Mouse (Mus musculus): Measurements from ENCODE around the gene Smim24. TPM values are rescaled to one million over a fixed set of nuclear protein-coding genes. Genes with fewer than 3 reads are reported as not detected.

Gene Smim24
- polyA plus RNA-seq, 1 experiment from 2014 or later: 1.4 TPM

- Histone ChIP-seq H3K27me3 (replicated peaks) (peaks cover 4% of the 10 kb centered on the region), H3K4me1 (peaks cover 43% of the 10 kb centered on the region), H3K4me3 (no peak overlapping the region), H3K36me3 (replicated peaks) (no peaks in the 10 kb centered on the region), H3K9ac (no peak overlapping the region), H3K27ac (no peak overlapping the region), H3K4me2 (no peak overlapping the region), H3K9me3 (no peaks in the 10 kb centered on the region)
- WGBS: 11% methylated on average over 25 of the region's 25 CpGs
- no peak for ATAC-seq (replicated peaks)
Measured at GRCm38 (mm10) chr10:81424246-81425051, 31.6 kb downstream of the Smim24 start.

DNA sequence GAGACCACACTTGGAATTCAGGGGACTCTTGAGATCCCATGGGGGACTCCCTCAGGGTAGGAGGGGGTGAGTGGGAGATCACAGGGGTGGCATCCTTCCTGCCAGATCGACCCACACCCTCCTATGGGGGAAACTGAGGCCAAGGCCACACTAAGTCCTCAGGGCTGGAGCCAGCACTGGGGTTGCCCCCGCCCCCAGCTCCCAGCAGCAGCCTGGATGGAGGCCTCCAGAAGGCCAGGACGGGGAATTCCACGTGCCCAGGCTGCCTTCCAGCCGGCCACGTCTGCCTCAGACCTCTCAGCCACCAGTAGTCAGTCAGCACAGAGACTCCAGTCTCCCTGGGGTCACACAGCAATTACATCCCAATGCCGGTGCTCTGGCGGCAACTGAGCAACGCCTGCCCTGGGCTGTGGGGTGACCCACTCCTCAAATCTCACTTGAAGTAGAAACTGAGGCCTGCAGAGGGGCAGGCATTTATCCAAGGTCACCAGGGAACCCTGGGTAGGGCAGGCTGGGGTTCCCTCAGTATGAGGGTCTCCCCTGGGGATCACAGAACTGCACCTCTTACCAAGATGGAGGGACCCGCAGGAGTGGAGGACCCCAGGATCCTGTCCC lies 32.5 kb downstream of the Smim24 start:
- H3K9me3 ChIP-seq: no peaks in the 10 kb centered on the region
- 35% methylated on average over 10 of the region's 10 CpGs for WGBS
- H3K9ac ChIP-seq: no peak overlapping the region
- H3K27me3 ChIP-seq (replicated peaks): peaks cover 4% of the 10 kb centered on the region
- no peaks in the 10 kb centered on the region for H3K36me3 ChIP-seq (replicated peaks)
- H3K4me3 ChIP-seq: no peak overlapping the region
- H3K4me2 ChIP-seq: peak overlapping the region; percentile 61; the same call in 1 of the 2 replicates
- ATAC-seq (replicated peaks): no peak
- H3K4me1 ChIP-seq: peaks cover 46% of the 10 kb centered on the region
- no peak overlapping the region for H3K27ac ChIP-seq

- Histone ChIP-seq H3K36me3 (replicated peaks) (no peaks in the 10 kb centered on the region), H3K27ac (no peak overlapping the region)
Measured at GRCm38 (mm10) chr10:81426081-81426671, 33.3 kb downstream of the Smim24 start.

GRCm38 (mm10) chr10:81426897-81427296 lies 34.0 kb downstream of the Smim24 start:
- Histone ChIP-seq H3K27ac (no peak overlapping the region), H3K4me3 (peak overlapping the region; percentile 30), H3K4me1 (peaks cover 56% of the 10 kb centered on the region), H3K27me3 (replicated peaks) (peaks cover 4% of the 10 kb centered on the region), H3K9ac (peak overlapping the region; percentile 40), H3K4me2 (peak overlapping the region; percentile 61), H3K9me3 (no peaks in the 10 kb centered on the region), H3K36me3 (replicated peaks) (no peaks in the 10 kb centered on the region)
- ATAC-seq (replicated peaks): no peak
- WGBS: 1% methylated on average over 36 of the region's 38 CpGs

More at GRCm38 (mm10) chr10:81426081-81426671, 33.3 kb downstream of the Smim24 start:
- Histone ChIP-seq H3K27me3 (replicated peaks) (peaks cover 4% of the 10 kb centered on the region), H3K4me2 (peak overlapping the region; percentile 61), H3K4me1 (peaks cover 49% of the 10 kb centered on the region), H3K9me3 (no peaks in the 10 kb centered on the region), H3K4me3 (peak overlapping the region; percentile 30), H3K9ac (peak overlapping the region; percentile 40)
- WGBS: under 1% methylated on average over 14 of the region's 33 CpGs
- ATAC-seq (replicated peaks): no peak

DNA sequence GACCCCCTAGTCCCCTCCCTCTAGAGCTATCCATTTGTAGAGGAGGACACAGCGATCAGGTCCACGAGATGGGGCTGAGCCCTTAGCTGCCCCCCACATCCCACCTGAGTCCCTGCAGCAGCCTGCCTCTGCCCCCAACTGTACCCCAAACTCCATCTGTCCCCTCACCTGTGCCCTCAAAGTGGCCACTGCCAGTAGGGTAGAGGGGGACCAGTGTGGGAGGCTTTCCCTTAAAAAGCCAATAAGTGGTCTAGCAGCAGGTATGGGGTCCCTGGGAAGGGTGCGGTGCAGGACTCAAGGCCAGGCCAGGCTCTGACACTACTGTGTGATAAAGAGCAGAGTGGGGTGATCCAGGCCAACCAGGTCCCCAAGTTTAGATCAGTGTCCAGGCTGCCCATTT lies 34.5 kb downstream of the Smim24 start:
- no peak for ATAC-seq (replicated peaks)
- Histone ChIP-seq H3K4me1 (peaks cover 57% of the 10 kb centered on the region), H3K36me3 (replicated peaks) (no peaks in the 10 kb centered on the region), H3K27me3 (replicated peaks) (peaks cover 4% of the 10 kb centered on the region), H3K27ac (no peak overlapping the region), H3K9ac (peak overlapping the region; percentile 40; the same call in 1 of the 2 replicates), H3K9me3 (no peaks in the 10 kb centered on the region), H3K4me2 (peak overlapping the region; percentile 61), H3K4me3 (peak overlapping the region; percentile 30)
- 39% methylated on average over 3 of the region's 3 CpGs for WGBS

DNA sequence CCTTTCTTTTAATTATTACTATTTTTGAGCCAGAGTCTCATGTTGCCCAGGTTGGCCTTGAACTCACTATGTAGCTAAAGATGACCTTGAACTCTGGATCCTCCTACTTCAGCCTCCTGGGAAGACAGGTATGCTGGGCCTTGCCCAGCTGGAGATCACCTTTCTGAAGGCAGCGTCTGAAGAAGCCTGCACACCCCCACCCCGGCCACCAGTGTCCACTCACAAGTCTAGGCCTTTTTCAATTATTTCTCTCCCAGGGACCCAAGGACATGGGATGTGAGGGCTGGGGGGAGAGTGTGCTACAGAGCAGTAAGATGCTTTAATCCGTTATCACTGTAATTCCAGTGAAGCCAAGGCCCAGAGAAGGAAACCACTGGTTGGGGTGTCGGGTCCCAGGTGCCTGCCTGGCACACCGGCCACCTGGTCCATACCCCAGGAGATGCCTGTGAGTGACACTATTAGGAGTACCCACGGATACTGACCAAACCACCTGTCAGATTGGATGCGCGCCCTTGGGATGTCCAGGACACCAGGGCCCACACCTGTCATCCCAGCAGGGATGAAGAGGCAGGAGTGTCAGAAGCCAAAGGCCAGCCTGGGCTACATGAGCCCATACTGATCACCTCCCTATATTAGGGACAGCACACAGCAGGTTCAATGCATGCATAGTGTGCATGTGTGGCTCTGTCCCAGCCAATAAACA lies 35.1 kb downstream of the Smim24 start:
- Histone ChIP-seq H3K27me3 (replicated peaks) (peaks cover 4% of the 10 kb centered on the region), H3K4me1 (peaks cover 61% of the 10 kb centered on the region), H3K27ac (no peak overlapping the region), H3K9ac (no peak overlapping the region), H3K9me3 (no peaks in the 10 kb centered on the region), H3K4me2 (no peak overlapping the region), H3K4me3 (no peak overlapping the region), H3K36me3 (replicated peaks) (no peaks in the 10 kb centered on the region)
- 75% methylated on average over 8 of the region's 8 CpGs for WGBS
- no peak for ATAC-seq (replicated peaks)

GRCm38 (mm10) chr10:81428507-81428870 lies 35.6 kb downstream of the Smim24 start:
- peaks cover 66% of the 10 kb centered on the region for H3K4me1 ChIP-seq

DNA sequence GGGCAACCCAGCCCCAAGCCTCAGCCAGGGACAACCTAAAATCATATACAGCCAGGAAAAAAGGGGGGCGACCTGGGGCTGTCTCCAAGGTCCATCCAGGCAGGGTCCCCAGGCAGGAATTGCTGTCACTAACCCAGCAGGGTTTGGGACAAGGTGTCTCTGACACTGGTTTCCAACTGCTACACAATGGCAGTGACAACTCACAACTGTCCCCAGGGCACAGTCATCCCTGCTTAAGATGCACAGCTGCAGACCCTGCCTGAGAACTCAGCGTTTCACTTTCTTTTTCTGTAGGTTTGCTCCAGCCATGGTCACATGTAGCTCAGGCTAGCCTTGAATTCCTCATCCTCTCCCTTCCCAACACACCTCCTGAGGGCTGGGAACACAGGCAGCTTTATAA lies 36.2 kb downstream of the Smim24 start:
- Histone ChIP-seq H3K4me3 (peak overlapping the region; percentile 72; the same call in 1 of the 2 replicates), H3K4me1 (peaks cover 64% of the 10 kb centered on the region), H3K27me3 (replicated peaks) (peaks cover 4% of the 10 kb centered on the region), H3K9ac (no peak overlapping the region), H3K27ac (no peak overlapping the region), H3K36me3 (replicated peaks) (no peaks in the 10 kb centered on the region), H3K4me2 (peak overlapping the region; percentile 88), H3K9me3 (no peaks in the 10 kb centered on the region)
- WGBS: 28% methylated on average over 2 of the region's 2 CpGs
- no peak for ATAC-seq (replicated peaks)

More at GRCm38 (mm10) chr10:81428507-81428870, 35.6 kb downstream of the Smim24 start:
- no peak overlapping the region for H3K4me2 ChIP-seq
- peaks cover 4% of the 10 kb centered on the region for H3K27me3 ChIP-seq (replicated peaks)
- no peak for ATAC-seq (replicated peaks)
- H3K4me3 ChIP-seq: no peak overlapping the region
- H3K27ac ChIP-seq: no peak overlapping the region
- 93% methylated on average over 7 of the region's 7 CpGs for WGBS
- no peaks in the 10 kb centered on the region for H3K9me3 ChIP-seq
- H3K9ac ChIP-seq: no peak overlapping the region
- H3K36me3 ChIP-seq (replicated peaks): no peaks in the 10 kb centered on the region

- Histone ChIP-seq H3K4me3 (peak overlapping the region; percentile 72), H3K9me3 (no peaks in the 10 kb centered on the region), H3K4me2 (peak overlapping the region; percentile 88), H3K27ac (peak overlapping the region; percentile 94), H3K36me3 (replicated peaks) (no peaks in the 10 kb centered on the region), H3K4me1 (peaks cover 60% of the 10 kb centered on the region), H3K27me3 (replicated peaks) (peaks cover 4% of the 10 kb centered on the region), H3K9ac (peak overlapping the region; percentile 76)
- 1% methylated on average over 20 of the region's 20 CpGs for WGBS
- ATAC-seq (replicated peaks): no peak
Measured at GRCm38 (mm10) chr10:81429605-81430061, 36.8 kb downstream of the Smim24 start.

GRCm38 (mm10) chr10:81430141-81430830 lies 37.4 kb downstream of the Smim24 start:
- WGBS: 1% methylated on average over 51 of the region's 89 CpGs
- peaks cover 59% of the 10 kb centered on the region for H3K4me1 ChIP-seq
- peaks cover 4% of the 10 kb centered on the region for H3K27me3 ChIP-seq (replicated peaks)

GRCm38 (mm10) chr10:81430831-81431525 lies 38.1 kb downstream of the Smim24 start:
- Histone ChIP-seq H3K4me2 (peak overlapping the region; percentile 88), H3K36me3 (replicated peaks) (no peaks in the 10 kb centered on the region), H3K27ac (peak overlapping the region; percentile 94), H3K4me3 (peak overlapping the region; percentile 72), H3K4me1 (peaks cover 54% of the 10 kb centered on the region), H3K27me3 (replicated peaks) (peaks cover 4% of the 10 kb centered on the region), H3K9ac (peak overlapping the region; percentile 76), H3K9me3 (no peaks in the 10 kb centered on the region)
- 1% methylated on average over 60 of the region's 70 CpGs for WGBS
- peak; percentile 12 for ATAC-seq (replicated peaks)

More at GRCm38 (mm10) chr10:81430141-81430830, 37.4 kb downstream of the Smim24 start:
- H3K4me3 ChIP-seq: peak overlapping the region; percentile 72
- H3K4me2 ChIP-seq: peak overlapping the region; percentile 88
- peak overlapping the region; percentile 94 for H3K27ac ChIP-seq
- ATAC-seq (replicated peaks): peak; percentile 19
- peak overlapping the region; percentile 76 for H3K9ac ChIP-seq
- no peaks in the 10 kb centered on the region for H3K9me3 ChIP-seq
- no peaks in the 10 kb centered on the region for H3K36me3 ChIP-seq (replicated peaks)
